Mouse (Mus musculus): ENCODE measurements at regions not wholly inside any gene's neighbourhood (a gene's known extent, or its start where the extent isn't known, plus 50 kb on each side); places are given as distances from the start of the nearest gene placed in this dataset.

DNA sequence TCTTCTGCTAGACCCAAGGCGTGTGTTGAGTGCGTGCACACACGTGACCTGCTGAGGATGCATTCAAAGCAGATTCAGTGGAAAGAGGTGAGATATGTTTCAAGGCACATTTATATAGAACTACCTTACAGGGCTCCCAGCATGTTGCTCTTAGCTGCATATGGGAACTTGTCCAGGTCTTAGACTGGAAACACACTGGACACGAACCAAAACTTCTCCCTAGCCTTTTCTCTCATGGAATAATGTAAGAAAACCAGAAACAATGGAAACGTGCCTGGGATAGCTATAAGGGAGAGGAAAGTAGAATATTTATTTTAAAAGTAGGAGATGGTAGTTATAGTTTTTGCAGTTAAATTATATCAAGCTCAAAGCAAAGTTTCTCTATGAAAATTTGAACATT lies 332.6 kb upstream of the Tgfbr2 start:
- TF ChIP-seq HCFC1 (IDR thresholded peaks at IDR 0.05; ENCODE audit: borderline replicate concordance, insufficient read depth, low read length): no peak
- no peak for TF ChIP-seq CHD2 (IDR thresholded peaks at IDR 0.05; ENCODE audit: low read depth, low read length)
